Mouse (Mus musculus) skeletal muscle tissue, adult 2 months (tissue): ENCODE data around the gene Lrrc72.

Source experiments
- DNase-seq: peaks from one replicate; pipeline ENCODE4 v3.0.0-alpha.2; 2012; ENCODE audit warnings: low read depth, low spot score

Gene Lrrc72

DNA sequence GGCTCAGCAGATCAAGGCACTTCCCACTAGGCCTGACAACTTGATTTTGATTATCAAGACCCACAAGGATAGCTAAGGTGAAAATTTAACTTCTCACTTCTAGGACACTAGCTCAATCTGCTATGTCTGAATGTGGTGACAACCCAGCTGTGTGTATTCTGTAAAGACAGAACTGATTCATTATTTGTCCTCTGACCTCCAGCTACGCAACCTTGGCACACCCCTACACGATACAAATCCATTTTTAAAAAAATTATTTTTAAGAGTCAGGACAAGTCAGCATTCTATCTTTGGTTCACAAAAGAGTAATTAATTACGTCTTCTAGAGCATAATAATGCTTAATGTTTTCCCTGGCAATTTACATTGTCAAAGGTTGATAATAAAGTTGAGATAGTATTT, 63.6 kb downstream of the Lrrc72 start:
- DNase-seq, result no peak

DNA sequence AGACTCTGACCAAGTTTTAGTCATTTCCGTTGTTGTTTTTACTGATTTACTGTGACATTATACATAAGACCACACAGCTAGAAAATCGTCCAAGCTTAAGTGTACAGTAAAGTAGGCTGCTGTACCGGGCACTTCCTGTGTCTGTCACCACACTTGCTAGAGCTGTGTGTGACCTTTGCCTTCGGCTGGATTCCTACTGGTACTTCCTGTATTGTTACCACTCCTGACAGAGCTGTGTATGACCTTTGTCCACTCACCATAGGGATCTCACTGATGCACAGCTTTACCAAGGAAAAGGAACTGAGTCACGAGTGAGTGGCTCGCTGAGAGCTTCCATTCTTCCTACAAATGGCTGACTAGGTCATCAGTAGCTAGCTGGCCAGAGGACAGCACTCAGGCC, 66.1 kb downstream of the Lrrc72 start:
- DNase-seq, result no peak

- DNase-seq, result no peak
These were observed 70.6 kb downstream of the Lrrc72 start for GRCm38 (mm10) chr12:36182570-36182969.

DNA sequence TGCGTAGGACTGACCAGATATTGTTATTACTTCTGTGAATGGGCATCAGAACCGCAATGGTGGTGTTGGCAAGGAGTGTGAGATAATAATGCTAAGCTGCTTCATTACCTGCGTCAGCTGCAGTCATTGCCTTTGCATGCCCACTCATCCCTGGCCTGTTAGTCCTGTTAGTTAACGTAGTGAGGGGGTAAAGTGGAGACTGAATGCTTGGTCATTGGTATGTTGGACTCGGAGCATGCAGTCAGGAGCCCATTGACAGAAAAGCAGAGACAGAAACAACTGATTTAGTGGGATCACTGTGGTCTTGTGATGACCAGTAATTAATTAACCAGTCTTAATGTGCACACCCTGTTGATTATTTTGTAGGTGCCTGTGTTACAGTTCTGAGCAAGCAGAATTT, 76.0 kb downstream of the Lrrc72 start:
- DNase-seq, result no peak

DNA sequence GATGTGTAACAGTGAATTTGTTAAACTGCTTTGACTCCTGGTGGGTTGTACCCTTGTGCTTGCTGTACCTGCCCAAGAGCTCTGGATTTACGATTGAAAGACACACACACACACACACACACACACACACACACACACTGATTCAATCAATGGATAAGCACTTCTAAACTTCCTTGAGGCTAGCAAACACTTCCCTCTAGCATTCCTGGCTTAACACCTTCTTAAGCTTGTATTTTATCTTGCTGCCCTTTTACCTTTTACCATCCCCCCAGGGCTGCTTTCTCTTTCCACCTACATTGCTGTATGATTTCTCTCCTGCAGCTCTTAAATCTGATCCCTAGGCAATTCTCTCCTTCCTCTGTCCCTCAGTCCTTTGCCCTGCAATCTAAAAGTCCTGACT, 87.9 kb downstream of the Lrrc72 start:
- no peak for DNase-seq

DNA sequence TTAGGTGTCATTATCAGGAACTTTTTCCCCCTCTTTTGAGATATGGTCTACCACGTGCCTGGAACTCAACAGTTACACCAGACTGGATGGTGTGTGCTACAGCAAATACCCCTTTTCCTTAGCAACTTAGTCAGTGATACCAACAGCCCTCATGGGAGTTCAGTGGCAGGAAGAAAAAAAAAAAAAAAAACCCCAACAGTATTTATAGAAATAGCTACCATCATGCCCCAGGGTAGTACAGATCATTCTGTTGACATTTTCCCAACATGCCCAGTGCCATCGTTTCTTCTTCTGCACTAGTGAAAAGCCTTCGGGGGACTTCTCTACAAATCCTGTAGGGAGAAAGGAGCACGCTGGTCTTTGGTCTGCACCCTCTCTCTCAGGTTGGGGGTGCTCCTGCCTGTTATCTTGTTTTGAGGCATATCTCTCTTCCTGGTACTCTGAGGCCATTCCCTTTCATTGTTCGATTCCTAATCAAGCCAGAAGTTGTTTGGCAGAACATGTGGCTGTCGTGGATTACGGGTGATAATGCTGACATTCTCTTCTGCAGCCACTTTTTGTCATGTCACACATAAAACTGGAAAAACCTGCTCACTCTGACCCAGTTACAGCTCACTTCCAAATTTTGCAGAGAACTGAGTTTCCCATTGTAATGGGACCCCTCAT, 88.9 kb downstream of the Lrrc72 start:
- no peak for DNase-seq
